Mouse (Mus musculus): Measurements from ENCODE around the gene Lgi4.

- TF ChIP-seq POLR2A (IDR thresholded peaks at IDR 0.05; ENCODE audit: insufficient read length, low read depth), result no peak
- TF ChIP-seq USF1 (IDR thresholded peaks at IDR 0.05; ENCODE audit: low read depth), result no peak
- no peak for TF ChIP-seq TCF12 (IDR thresholded peaks at IDR 0.05; ENCODE audit: insufficient read depth, poor library complexity, severe bottlenecking)
- TF ChIP-seq MAX (IDR thresholded peaks at IDR 0.05; ENCODE audit: low read depth), result no peak
- TF ChIP-seq E2F4 (IDR thresholded peaks at IDR 0.05; ENCODE audit: insufficient read depth), result no peak
- TF ChIP-seq MYOD1 (IDR thresholded peaks at IDR 0.05; ENCODE audit: control insufficient read depth in 1 of 3, insufficient read length in 2 of 3, low read depth in 2 of 3), result no peak
- no peak for TF ChIP-seq POLR2AphosphoS2 (IDR thresholded peaks at IDR 0.05; ENCODE audit: insufficient read length, low read depth)
- no peak for TF ChIP-seq REST (IDR thresholded peaks at IDR 0.05; ENCODE audit: insufficient read depth, insufficient read length)
- no peak for TF ChIP-seq SRF (IDR thresholded peaks at IDR 0.05; ENCODE audit: control insufficient read depth, insufficient read length, low read depth)
- no peak for TF ChIP-seq MYOG (IDR thresholded peaks at IDR 0.05; ENCODE audit: control insufficient read depth in 1 of 3, insufficient read depth in 1 of 3, insufficient read length in 2 of 3, low read depth in 2 of 3)
Measured at GRCm38 (mm10) chr7:31089721-31090120, 30.6 kb downstream of the Lgi4 start.
